Mouse (Mus musculus) right cerebral cortex, postnatal 4 days (tissue): ENCODE data around the gene Gm10300.

Experiments used
- DNase-seq: peaks from one replicate; pipeline ENCODE4 v3.0.0-alpha.2; 2022

Gene Gm10300

DNA sequence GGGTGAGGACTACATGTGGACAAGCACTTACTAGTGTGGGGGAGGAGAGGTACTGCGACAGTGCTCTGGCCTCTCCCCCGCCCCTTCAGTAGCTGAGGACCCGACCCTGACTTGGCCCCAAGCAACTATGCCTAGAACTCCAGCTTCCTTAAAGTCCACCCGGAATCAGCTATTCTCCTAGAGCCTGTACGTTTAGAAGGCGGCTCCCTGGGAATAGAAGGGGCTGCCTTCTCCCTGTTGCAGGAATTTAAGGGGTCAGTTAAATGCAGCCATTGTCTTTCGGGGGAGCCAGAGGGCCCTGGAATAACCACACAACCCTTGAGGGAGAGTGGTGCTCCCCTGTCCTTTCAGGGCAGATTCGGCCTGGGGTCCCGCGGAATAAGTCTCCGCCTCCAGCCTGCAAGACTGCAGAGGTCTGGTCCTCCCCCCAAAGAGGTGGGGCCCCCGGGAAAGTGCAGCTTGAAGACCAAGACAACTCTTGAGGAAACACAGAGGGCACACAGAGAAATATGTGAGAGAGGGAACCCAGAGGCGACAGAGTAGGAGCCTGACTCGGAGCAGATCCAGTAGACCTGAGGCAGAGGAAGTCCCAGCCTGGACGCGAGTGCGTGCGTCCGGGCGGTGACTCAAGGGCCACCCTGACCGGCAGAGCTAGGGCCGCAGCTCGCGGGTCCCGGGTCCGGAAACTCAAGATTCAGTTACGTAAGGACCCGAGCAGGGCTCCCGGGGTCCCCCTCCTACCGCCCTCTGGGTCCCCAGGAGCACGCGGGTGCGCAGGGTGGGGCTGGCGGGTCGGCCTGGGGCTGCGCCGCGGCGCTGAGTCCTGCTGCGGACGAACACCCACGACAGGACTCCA is at the start of gene Gm10300:
Gm10300 (plus strand) TSS at position 621 of the 856 bp plus-strand sequence.
- no peak for DNase-seq

DNA sequence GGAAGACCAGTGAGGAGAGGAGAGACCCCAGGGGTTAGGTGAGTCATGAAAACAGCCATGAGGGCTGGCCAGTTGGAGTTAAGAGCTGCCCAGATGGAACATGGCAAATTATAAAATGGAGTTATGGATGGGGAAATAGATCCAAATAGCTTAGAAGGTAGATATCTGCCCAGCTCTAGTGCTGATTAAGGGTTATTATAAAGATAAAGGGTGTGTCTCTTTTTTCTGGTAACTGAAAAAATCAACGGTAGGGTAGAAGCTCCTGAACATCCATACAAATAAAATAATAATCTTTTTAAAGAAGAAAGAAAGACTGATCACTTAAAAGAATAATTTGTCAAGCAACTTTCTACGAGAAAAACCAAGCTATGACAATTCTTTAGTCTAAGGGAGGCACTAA is 49.2 kb upstream of the Gm10300 start:
- DNase-seq: no peak

DNA sequence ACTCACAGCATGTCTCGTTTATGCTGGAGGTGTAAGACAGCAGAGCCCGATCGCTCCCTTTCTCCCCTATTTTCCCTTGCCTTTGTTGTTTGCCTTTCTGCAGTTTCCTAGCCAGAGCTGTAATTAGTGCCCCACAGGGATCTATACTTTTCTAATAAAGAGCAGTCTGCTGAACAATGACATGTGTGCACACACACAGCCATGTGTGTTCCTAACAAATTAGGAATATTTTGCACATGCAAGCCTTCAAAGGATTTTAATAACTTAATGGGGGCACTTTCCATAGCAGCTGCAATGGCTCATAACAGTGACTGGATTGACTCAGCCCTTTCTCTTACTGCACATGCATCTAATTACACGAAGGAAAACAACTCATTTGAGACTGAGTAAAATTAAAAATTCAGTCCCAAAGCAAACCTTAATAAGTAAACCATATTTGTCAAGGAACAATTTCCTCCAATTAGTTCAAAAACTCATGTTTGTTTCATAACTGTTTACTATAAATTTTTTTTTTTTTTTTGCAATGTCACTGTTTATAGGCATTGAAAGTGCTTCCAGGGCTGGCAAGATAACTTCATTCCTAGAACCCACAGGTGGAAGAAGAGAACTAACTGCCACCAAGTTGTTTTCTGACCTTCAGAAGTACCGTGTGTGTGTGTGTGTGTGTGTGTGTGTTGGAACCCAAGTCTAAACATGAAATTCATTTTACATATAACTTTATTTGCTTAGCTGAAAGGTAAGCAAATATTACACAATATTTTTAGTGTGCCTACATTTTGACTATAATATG is 48.6 kb upstream of the Gm10300 start:
- DNase-seq: no peak

DNA sequence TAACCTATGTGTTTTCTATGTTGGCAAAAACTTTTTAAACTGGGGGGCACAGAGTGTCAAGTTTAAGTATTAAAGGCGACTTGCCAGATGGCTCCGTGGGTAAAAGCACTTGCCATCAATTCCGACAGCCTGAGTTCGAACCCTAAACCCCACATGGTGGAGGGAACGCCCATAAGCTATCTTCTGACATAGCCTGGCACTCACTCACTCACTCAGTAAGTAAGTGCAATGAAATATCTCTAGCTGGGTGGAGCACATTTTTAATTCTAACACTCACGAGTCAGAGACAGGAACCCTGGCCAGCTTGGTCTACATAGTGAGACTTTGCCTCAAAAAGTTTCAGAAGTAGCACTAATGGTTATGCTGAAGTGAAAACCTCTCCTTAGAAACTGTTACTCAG is 47.3 kb upstream of the Gm10300 start:
- no peak for DNase-seq

DNA sequence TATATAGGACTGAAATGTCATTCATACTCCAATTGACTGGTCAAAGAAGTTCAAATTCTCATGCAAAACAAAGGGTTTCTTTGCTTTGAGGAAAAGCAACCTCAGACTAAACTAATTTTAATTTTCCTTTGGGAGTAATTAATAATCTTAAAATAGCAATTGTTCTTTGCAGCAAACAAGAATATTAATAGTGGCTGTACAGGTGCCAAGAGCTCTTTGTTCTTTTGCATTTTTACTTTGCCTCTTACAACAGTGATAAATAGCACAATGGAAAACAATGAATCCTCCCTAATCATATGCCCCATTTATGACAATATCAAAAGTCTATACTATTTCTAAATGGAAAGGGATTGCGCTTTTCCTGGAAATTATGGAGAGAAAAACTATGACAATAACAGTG is 46.7 kb upstream of the Gm10300 start:
- no peak for DNase-seq

DNA sequence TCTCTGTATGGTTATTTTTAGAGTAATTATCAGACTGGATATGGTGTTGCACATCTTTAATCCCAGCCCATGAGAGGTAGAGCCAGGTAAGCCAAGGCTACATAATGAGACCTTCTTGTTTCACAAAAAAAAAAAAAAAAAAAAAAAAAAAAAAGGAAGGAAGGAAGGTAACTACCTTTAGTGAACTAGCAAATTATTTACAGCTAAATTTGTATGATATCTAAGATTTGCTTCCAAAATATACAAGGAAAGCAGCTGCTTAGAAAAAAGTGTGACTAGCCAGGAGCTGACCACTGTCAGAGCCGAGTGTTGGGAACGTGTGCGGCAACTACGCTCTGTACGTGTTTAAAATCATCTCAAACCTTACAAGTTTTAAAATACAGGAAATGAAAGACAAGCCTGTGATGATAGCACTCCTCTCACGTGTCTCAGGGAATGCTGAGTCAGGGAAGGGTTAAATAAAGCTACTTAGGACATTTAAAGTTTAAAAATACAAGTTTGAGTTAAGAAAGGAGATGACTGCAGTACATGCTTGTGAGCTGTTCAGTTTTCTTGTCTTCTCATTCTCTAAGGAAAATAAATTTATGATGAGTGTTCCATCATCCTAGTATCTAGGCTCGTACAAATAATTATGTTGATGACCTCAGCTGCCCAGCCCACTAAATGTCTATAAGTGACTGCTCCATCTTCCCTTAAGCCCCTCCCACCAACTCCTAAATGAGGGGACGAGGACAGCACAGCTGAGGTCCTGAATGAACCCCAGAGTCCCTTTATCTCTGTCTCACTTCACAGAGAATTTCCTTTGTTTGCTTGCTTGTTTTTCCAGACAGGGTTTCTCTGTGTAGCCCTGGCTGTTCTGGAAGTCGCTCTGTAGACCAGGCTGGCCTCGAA is 44.4 kb upstream of the Gm10300 start:
- no peak for DNase-seq

DNA sequence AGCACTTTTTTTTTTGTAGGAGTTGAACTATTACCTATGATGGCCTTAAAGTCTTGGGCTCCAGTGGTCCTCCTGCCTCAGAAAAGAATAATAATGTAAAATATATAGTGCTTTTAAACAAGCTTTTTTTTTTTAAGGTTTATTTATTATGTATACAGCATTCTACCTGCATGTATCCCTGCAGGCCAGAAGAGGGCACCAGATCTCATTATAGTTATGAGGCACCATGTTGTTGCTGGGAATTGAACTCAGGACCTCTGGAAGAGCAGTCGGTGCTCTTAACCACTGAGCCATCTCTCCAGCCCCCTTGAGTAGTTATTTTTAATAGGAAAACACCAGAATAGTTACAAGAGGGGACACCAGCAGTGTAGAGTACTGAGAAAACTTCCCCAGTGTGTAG is 41.3 kb upstream of the Gm10300 start:
- no peak for DNase-seq

DNA sequence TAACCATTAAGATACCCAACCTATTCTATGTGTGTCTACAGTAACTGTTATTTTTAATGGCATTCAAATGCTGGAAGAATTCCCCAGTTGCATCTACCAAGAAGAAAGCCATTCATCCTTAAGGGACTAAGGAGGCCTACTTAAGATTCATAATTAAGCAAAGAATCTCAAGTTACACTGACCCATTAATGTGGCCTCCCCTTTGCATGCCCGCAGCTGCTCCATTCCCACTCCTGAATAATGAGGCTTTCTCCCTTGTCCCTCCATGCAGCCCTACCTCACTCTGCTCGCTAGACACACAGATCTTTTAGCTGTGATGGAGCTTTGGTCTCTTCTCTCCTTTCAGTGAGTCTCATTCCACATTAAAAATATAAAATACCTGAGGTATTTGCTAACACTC is 40.3 kb upstream of the Gm10300 start:
- no peak for DNase-seq

- DNase-seq: no peak
Measured at GRCm38 (mm10) chr4:132037137-132037536, 37.4 kb upstream of the Gm10300 start.

- DNase-seq: no peak
Measured at GRCm38 (mm10) chr4:132037991-132038390, 36.5 kb upstream of the Gm10300 start.

GRCm38 (mm10) chr4:132038809-132039208 is 35.7 kb upstream of the Gm10300 start:
- no peak for DNase-seq

DNA sequence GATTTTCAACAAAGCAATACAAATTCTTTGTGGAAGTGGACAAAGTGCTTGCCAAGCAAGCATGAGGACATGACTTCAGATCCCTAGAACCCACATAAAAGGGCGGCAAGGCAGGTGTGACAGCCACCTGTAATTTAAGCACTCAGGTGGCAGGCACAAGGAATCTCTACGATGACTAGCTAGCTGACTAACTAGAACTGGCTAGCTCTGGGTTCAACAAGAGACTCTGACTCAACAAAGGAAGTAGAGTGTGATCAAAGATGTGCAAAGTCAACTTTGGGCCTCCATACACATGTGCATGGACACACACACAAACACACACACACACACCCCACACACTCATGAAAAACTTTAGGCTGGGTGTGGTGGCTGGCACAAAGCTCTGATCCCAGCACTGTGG is 35.0 kb upstream of the Gm10300 start:
- DNase-seq: no peak

- DNase-seq: no peak
Measured at GRCm38 (mm10) chr4:132039975-132040645, 34.4 kb upstream of the Gm10300 start.

- no peak for DNase-seq
Measured at GRCm38 (mm10) chr4:132041471-132042332, 32.8 kb upstream of the Gm10300 start.

DNA sequence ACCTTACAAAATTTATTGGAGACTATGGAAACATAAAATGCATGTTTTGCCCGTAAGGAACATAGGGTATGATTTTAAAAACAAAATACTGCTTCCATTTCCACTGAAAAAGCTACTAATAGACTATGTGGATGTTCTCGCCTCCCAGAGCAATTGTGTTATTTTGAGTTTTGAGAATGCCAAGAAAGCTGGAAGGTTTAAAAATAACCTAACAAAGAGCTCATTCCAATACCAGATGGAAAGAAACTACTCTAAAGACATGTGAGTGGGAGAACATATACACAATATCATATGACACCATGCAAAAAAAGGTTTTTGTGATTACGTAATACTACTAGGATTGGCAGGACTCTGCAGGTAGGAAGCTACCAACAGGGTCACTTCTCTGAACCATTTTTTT is 30.8 kb upstream of the Gm10300 start:
- DNase-seq: no peak

DNA sequence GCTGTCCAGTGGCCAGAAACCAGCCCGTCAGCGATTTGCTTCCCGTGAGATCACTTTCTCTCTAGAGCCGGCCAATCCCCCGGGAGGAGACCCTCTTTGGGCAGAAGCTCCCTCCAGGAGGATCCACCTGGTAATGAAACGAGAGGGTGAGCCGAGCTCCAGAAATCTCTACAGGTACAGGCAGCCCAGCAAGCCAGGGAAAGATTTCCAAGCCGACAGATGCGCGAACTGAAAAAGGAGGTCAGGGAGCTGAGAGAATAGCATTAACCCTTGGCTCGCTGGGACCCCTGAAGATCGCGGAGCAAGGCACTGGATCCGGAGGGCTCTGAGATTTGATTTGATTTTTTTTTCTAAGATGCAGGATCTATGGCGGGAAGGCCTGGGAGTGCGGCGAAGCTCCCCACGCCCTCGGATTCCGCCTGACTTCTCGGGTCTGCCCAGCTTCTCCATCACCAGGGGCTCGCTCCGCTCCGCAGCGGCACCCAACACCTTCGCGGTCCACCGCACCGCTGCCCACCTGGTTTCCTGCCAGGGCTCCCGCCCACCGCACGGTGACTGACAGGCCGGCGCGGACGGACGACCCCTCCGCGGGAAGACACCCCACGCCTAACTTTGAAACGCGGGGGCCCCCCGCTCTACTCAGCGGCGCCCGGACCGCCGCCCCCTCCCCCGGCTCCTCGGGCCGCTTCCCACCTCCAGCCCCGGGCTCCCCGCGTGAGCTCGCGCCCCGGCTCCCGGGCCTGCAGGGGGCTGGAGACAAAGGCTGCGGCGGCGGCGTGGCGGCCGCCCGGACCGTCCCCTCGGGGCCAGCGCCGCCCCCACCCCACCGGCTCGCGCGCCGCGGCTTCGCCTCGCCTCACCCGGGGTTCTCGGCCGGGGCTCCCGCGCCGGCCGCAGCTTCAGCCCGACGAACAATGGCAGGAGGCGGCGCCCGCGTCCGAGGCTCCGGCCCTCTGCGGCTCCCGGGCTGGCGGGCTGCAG is 26.2 kb upstream of the Gm10300 start:
- peak; percentile 51 for DNase-seq

DNA sequence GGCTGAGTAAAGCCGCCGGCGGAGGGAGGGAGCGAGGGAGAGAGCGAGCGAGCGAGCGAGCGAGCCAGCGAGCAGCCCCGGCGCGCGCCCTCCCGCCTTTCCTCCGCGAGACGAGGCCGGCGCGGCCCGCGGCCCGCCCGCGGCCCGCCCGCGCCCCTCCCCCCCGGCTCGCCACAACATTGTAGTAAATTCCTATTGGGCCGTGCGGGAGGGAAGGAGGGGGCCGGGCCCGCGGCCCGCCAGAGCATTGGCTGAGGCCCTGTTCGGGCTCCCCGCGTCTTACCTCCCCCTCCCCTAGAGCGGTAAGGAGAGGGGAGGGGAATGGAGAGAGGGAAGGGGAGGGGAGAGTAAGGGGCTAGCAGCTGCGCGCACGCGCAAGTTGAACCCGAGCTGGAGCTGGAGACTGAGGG is 25.5 kb upstream of the Gm10300 start:
- peak; percentile 92 for DNase-seq

DNA sequence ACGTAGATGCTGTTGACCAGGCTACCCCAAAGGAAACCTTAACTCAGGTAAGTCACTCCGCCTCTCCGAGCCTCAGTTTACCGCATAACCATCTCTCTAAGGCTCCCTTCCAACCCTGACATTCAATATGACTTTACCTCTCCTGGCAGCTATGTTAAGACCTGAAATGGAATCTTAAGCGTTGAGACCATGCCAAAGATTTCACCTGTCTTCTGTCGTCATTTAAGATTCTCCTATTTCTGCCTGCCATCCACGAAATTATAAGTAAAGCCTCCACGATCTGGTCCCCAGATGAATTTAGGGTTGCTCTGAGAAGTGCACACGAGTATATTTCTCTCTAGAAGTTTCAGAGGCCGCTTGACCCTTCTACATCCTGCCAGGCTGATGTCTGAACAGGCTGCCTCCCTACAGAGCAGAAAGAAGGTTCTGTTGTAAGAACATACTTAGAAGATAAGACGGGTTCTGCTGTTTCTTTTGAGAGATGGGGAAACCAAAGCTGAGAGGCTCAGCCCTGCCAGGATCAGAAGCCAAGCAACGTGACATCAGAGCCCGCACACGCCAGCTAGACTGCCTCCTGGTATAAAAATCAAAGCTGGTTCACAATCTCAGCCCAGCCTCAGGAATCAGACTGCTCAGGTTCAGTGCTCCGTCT is 24.8 kb upstream of the Gm10300 start:
- DNase-seq: no peak
